Mouse (Mus musculus) left cerebral cortex, postnatal 14 days (tissue): ENCODE measurements around the gene Syt8. TPM values are rescaled to one million over a fixed set of nuclear protein-coding genes. Genes with fewer than 3 reads are reported as not detected.

Source experiments
- DNase-seq, 2 experiments: peaks; one replicate each; pipeline ENCODE4 v3.0.0; 2021 to 2022; ENCODE audit warnings: low spot score in 2 of 2, mixed read lengths in 1 of 2
- intact Hi-C: fragments of 180-260 bp; cut with DNase I; formaldehyde crosslinking; loops from one replicate; pipeline ENCODE4 v1.15.1; 2025
- total RNA-seq, 2 experiments: library from RNA; stranded (reverse); gene quantifications; 2 replicates each; pipeline ENCODE4 v1.2.3; 2021

Gene Syt8
- total RNA-seq, 2 experiments from 2014 or later = 0.44 TPM; not detected in 1

GRCm38 (mm10) chr7:142442081-142442907, 7.6 kb downstream of the Syt8 start:
- no peak for DNase-seq
- intact Hi-C loops = loop anchor here (5.0 kb wide), 1 partner anchor 230 kb away; no protein-coding TSS in a partner anchor

GRCm38 (mm10) chr7:142442908-142443420, 8.3 kb downstream of the Syt8 start:
- intact Hi-C loops = loop anchor here (5.0 kb wide), 1 partner anchor 229 kb away; no protein-coding TSS in a partner anchor
- DNase-seq = no peak

- intact Hi-C loops = loop anchor here (5.0 kb wide), 1 partner anchor 229 kb away; no protein-coding TSS in a partner anchor
- no peak for DNase-seq
Observed at GRCm38 (mm10) chr7:142443474-142443873, 8.8 kb downstream of the Syt8 start.

GRCm38 (mm10) chr7:142444171-142444570, 9.5 kb downstream of the Syt8 start:
- intact Hi-C loops = loop anchor here (5.0 kb wide), 1 partner anchor 228 kb away; no protein-coding TSS in a partner anchor

GRCm38 (mm10) chr7:142445324-142445723, 10.7 kb downstream of the Syt8 start:
- intact Hi-C loops = no loop called here

More at GRCm38 (mm10) chr7:142444171-142444570, 9.5 kb downstream of the Syt8 start:
- no peak for DNase-seq

GRCm38 (mm10) chr7:142446264-142446663, 11.6 kb downstream of the Syt8 start:
- intact Hi-C loops = no loop called here

More at GRCm38 (mm10) chr7:142445324-142445723, 10.7 kb downstream of the Syt8 start:
- DNase-seq = no peak

GRCm38 (mm10) chr7:142449038-142449617, 14.5 kb downstream of the Syt8 start:
- intact Hi-C loops = no loop called here
- DNase-seq = peak in 1 of 2 experiments; percentile 34

More at GRCm38 (mm10) chr7:142446264-142446663, 11.6 kb downstream of the Syt8 start:
- no peak for DNase-seq

- DNase-seq = no peak
- intact Hi-C loops = no loop called here
Observed at GRCm38 (mm10) chr7:142454706-142455105, 20.1 kb downstream of the Syt8 start.

- intact Hi-C loops = no loop called here
- DNase-seq = no peak
Observed at GRCm38 (mm10) chr7:142455251-142455650, 20.6 kb downstream of the Syt8 start.

GRCm38 (mm10) chr7:142456806-142457205, 22.2 kb downstream of the Syt8 start:
- no peak for DNase-seq

GRCm38 (mm10) chr7:142457227-142457811, 22.7 kb downstream of the Syt8 start:
- intact Hi-C loops = no loop called here
- peak; percentile 49 to 84 for DNase-seq

More at GRCm38 (mm10) chr7:142456806-142457205, 22.2 kb downstream of the Syt8 start:
- intact Hi-C loops = no loop called here

GRCm38 (mm10) chr7:142458026-142458425, 23.4 kb downstream of the Syt8 start:
- peak in 1 of 2 experiments; percentile 53 for DNase-seq
- intact Hi-C loops = no loop called here

- intact Hi-C loops = no loop called here
- no peak for DNase-seq
Observed at GRCm38 (mm10) chr7:142458676-142459298, 24.1 kb downstream of the Syt8 start.

- intact Hi-C loops = no loop called here
- no peak for DNase-seq
Observed at GRCm38 (mm10) chr7:142459299-142459691, 24.6 kb downstream of the Syt8 start.

- intact Hi-C loops = no loop called here
- no peak for DNase-seq
Observed at GRCm38 (mm10) chr7:142460636-142461077, 26.0 kb downstream of the Syt8 start, which contains the start of gene Lsp1. Gene Lsp1, plus strand, starts transcription at chr7:142460809.

- intact Hi-C loops = no loop called here
- DNase-seq = no peak
Observed at GRCm38 (mm10) chr7:142461446-142461845, 26.8 kb downstream of the Syt8 start.

GRCm38 (mm10) chr7:142462190-142462589, 27.5 kb downstream of the Syt8 start:
- no peak for DNase-seq
- intact Hi-C loops = no loop called here

GRCm38 (mm10) chr7:142462594-142463078, 28.0 kb downstream of the Syt8 start:
- DNase-seq = no peak
- intact Hi-C loops = no loop called here

- intact Hi-C loops = no loop called here
- DNase-seq = peak; percentile 26 to 58
Observed at GRCm38 (mm10) chr7:142470171-142470691, 35.6 kb downstream of the Syt8 start.
